Mouse (Mus musculus): ENCODE measurements around the gene Zfyve26.

DNA sequence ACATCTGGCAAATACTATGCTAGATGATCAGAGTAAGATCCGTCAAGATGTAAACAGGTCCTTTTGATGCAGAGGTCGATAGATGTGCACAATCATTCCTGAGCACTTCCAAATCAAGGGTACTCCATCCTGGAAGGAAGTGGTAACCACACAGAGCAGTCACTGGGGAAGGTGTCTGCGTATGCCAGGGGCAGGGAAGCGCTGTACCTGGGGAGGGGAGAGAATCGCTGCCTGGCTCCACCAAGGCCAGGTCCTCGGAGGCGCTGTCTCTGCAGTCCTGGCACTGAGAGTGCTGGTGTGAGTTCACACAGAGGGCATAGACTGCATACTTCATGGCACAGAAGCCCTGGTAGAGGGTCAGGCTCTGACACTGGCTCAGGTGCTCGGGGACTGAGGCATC, 13.5 kb downstream of the Zfyve26 start:
- no peak for TF ChIP-seq POLR2A (IDR thresholded peaks at IDR 0.05; ENCODE audit: low read depth, low read length)
- no peak for TF ChIP-seq CTCF (IDR thresholded peaks at IDR 0.05; ENCODE audit: extremely low read depth, insufficient read depth, insufficient read length, insufficient replicate concordance)

Data from spleen, adult 2 months (tissue).